Mouse (Mus musculus) splenic B cell, adult 2 months (primary cell): ENCODE results near the gene Fam210b.

Experiments
- DNase-seq: peaks from one replicate; pipeline ENCODE4 v3.0.0-alpha.2; 2011; ENCODE audit warnings: low read depth, low spot score
- H3K27me3 ChIP-seq: 2 replicates; pipeline ENCODE4 v1.6.1; 2012; ENCODE audit warnings: mild to moderate bottlenecking, low read length, moderate library complexity, mixed read lengths; ENCODE audit not compliant: control insufficient read depth, poor library complexity, insufficient read depth, severe bottlenecking
- H3K36me3 ChIP-seq: 2 replicates; pipeline ENCODE4 v1.6.1; 2012; ENCODE audit warnings: mild to moderate bottlenecking, low read length, moderate library complexity, mixed read lengths; ENCODE audit not compliant: control insufficient read depth, poor library complexity, insufficient read depth, severe bottlenecking

The Fam210b gene

GRCm38 (mm10) chr2:172405011-172405410, 59.6 kb downstream of the Fam210b start:
- H3K27me3 ChIP-seq = no peaks in the 10 kb centered on the region
- DNase-seq = peak; percentile 30

More at GRCm38 (mm10) chr2:172405011-172405410, 59.6 kb downstream of the Fam210b start:
- no peaks in the 10 kb centered on the region for H3K36me3 ChIP-seq
